Mouse (Mus musculus) C3H10T1/2 (cell line): Measurements from ENCODE around the gene Vstm2a. TPM values are rescaled to one million over a fixed set of nuclear protein-coding genes. Genes with fewer than 3 reads are reported as not detected.

Experiments used
- polyA plus RNA-seq, 2 experiments: library from polyadenylated mRNA; unstranded; fragments of >200 nt; fragmentation: generic; extraction: Trizol; gene quantifications; one replicate each; pipeline ENCODE4 v1.2.1; 2012; ENCODE audit warnings: missing spikeins in 2 of 2

Vstm2a gene
- polyA plus RNA-seq: not detected

GRCm38 (mm10) chr11:16257473-16257921 is at the start of gene Vstm2a:
Gene Vstm2a, plus strand, starts transcription at chr11:16257724.

